Mouse (Mus musculus) liver, postnatal 0 days (tissue): ENCODE measurements around the gene Lpcat2b. TPM values are rescaled to one million over a fixed set of nuclear protein-coding genes. Genes with fewer than 3 reads are reported as not detected.

Experiments used
- ATAC-seq: fragments of 200-750 bp; cut with Nextera tagmentation; 2 replicates; pipeline ENCODE4 v1.8.0; 2017; ENCODE audit warnings: mild to moderate bottlenecking, moderate library complexity
- DNase-seq: peaks from one replicate; pipeline ENCODE4 v3.0.0-alpha.2; 2016
- H3K27ac ChIP-seq: fragments of 300-500 bp; sonication (generic); 2 replicates; pipeline ENCODE4 v1.5.1; 2014; ENCODE audit warnings: antibody characterized with exemption, moderate library complexity, mild to moderate bottlenecking, low read depth
- H3K27me3 ChIP-seq: fragments of 300-500 bp; sonication (generic); 2 replicates; pipeline ENCODE4 v1.6.1; 2014; ENCODE audit warnings: low read length, control low read depth, mixed read lengths; ENCODE audit not compliant: insufficient read depth
- H3K36me3 ChIP-seq: fragments of 300-500 bp; sonication (generic); replicated peaks from 2 replicates; pipeline ENCODE4 v1.6.1; 2014; ENCODE audit warnings: mild to moderate bottlenecking, control low read depth, low read length, moderate library complexity, mixed read lengths; ENCODE audit not compliant: insufficient read depth
- H3K4me1 ChIP-seq: fragments of 300-500 bp; sonication (generic); 2 replicates; pipeline ENCODE4 v1.6.1; 2014; ENCODE audit warnings: antibody characterized with exemption, mild to moderate bottlenecking, control low read depth; ENCODE audit not compliant: insufficient read depth
- H3K4me2 ChIP-seq: fragments of 300-500 bp; sonication (generic); 2 replicates; pipeline ENCODE4 v1.6.1; 2014; ENCODE audit warnings: low read depth, mild to moderate bottlenecking, low read length, moderate library complexity, mixed read lengths
- H3K4me3 ChIP-seq: fragments of 300-500 bp; sonication (generic); 2 replicates; pipeline ENCODE4 v1.5.1; 2014; ENCODE audit warnings: low read depth, low read length
- H3K9ac ChIP-seq: fragments of 300-500 bp; sonication (generic); replicated peaks from 2 replicates; pipeline ENCODE4 v1.6.1; 2014; ENCODE audit warnings: mild to moderate bottlenecking, moderate library complexity
- H3K9me3 ChIP-seq: fragments of 300-500 bp; sonication (generic); 2 replicates; pipeline ENCODE4 v1.6.1; 2016; ENCODE audit warnings: mild to moderate bottlenecking, control low read depth, low read length, mixed read lengths
- CTCF ChIP-seq: sonication (generic); IDR thresholded peaks from 2 replicates; pipeline ENCODE4 v1.5.1; 2016; ENCODE audit warnings: antibody characterized with exemption, low read depth
- EP300 ChIP-seq: IDR thresholded peaks from 2 replicates; pipeline ENCODE4 v1.6.1; 2016; ENCODE audit warnings: antibody characterized with exemption, low read depth, mild to moderate bottlenecking
- WGBS: fragments of 180-500 bp; shearing (Covaris S2); extraction: QIAGEN DNeasy Blood & Tissue Kit; methylation state at CpG from one replicate; pipeline ENCODE4 v1.1.7; 2014; ENCODE audit not compliant: insufficient replicate concordance; 5-methylcytosine and 5-hydroxymethylcytosine counted together
- polyA plus RNA-seq: library from polyadenylated mRNA; unstranded; fragments of >200 nt; fragmentation: Nextera tagmentation; extraction: Ambion mirVana; gene quantifications from 2 replicates; pipeline ENCODE4 v1.2.1, GENCODE M21; 2015

The Lpcat2b gene
- polyA plus RNA-seq, 1 experiment from 2014 or later: not detected

- peak; percentile 44 for ATAC-seq
- under 1% methylated on average over 63 of the region's 80 CpGs for WGBS
- H3K27me3 ChIP-seq: peaks cover 37% of the 10 kb centered on the region
Measured at GRCm38 (mm10) chr5:107403011-107403946, 28.1 kb upstream of the Lpcat2b start.

DNA sequence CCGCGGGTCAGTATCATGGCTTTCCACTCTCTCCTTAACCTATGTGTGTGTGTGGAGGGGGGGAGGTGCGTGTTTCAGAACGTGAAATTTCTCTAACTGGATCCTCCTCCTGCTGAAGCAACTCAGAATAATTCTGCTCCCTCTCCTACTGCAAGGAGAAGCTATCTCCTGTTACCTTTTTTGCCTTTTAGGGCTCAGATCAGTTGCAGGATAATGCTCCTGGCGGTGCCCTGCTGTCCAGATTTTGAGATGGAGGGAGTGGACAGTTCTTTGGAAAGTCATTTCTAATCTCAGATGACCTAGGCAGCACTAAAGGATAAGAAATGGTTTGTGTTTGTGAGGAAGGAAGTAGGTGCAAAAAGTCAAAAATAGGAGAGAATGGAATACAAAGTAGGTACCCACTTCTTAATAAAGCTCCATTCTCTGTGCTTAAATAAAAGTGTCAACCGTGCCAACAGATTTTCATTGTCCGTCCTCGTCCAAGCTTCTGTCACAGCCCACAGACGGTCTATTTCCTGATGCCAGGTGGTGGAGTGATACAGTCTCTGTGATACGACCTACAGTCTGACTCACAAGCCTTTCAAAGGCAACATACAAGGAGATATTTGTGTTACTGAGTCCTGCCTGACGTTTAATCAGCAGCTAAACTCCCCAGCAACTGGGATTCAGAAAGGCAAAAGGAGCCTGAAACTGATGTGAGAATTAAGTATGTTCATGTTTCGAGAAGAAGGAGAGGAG is 27.2 kb upstream of the Lpcat2b start:
- H3K27me3 ChIP-seq: peaks cover 37% of the 10 kb centered on the region

More at GRCm38 (mm10) chr5:107403011-107403946, 28.1 kb upstream of the Lpcat2b start:
- DNase-seq: peak; percentile 23
- Histone ChIP-seq H3K4me2 (peak overlapping the region; percentile 76), H3K27ac (no peak overlapping the region), H3K9ac (peak overlapping the region; percentile 51; the same call in 1 of the 2 replicates), H3K36me3 (no peaks in the 10 kb centered on the region), H3K4me1 (no peaks in the 10 kb centered on the region; the same call in 1 of the 2 replicates), H3K4me3 (peak overlapping the region; percentile 46), H3K9me3 (no peaks in the 10 kb centered on the region)
- TF ChIP-seq EP300: no peak
- no peak for TF ChIP-seq CTCF

DNA sequence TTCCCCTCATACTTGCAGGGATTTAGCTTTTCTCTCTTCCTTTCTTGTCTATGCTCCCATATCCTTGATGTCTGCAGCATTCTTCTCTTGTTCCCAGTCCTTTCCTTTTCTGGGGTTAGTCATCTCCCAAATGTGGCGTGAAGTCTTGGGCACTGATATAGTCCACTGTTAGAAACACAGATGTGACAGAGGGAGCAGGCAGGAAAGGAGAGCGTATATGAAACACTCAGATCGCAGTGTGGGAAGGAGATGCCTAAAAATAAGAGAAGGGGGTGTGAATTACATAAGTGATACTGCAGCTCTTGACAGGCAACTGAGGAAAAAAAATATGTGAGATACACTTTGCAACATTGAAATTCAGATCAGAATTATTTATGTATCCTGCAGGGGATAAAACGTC is 26.0 kb upstream of the Lpcat2b start:
- H3K4me1 ChIP-seq: no peaks in the 10 kb centered on the region; the same call in 1 of the 2 replicates
- no peak for TF ChIP-seq EP300
- TF ChIP-seq CTCF: no peak
- no peaks in the 10 kb centered on the region for H3K36me3 ChIP-seq
- no peak overlapping the region for H3K9ac ChIP-seq
- H3K27me3 ChIP-seq: peaks cover 37% of the 10 kb centered on the region
- H3K9me3 ChIP-seq: no peaks in the 10 kb centered on the region
- DNase-seq (no peak), ATAC-seq (no peak)
- 86% methylated on average over 4 of the region's 4 CpGs for WGBS
- H3K27ac ChIP-seq: no peak overlapping the region
- H3K4me2 ChIP-seq: no peak overlapping the region
- no peak overlapping the region for H3K4me3 ChIP-seq

More for the DNA sequence above, 27.2 kb upstream of the Lpcat2b start:
- H3K4me1 ChIP-seq: no peaks in the 10 kb centered on the region; the same call in 1 of the 2 replicates
- no peak for DNase-seq
- H3K9ac ChIP-seq: no peak overlapping the region
- H3K27ac ChIP-seq: no peak overlapping the region
- peak overlapping the region; percentile 46; the same call in 1 of the 2 replicates for H3K4me3 ChIP-seq
- no peak for ATAC-seq
- no peaks in the 10 kb centered on the region for H3K9me3 ChIP-seq
- 33% methylated on average over 12 of the region's 12 CpGs for WGBS
- H3K4me2 ChIP-seq: peak overlapping the region; percentile 76
- no peak for TF ChIP-seq CTCF
- TF ChIP-seq EP300: no peak
- H3K36me3 ChIP-seq: no peaks in the 10 kb centered on the region

- no peak overlapping the region for H3K27ac ChIP-seq
- H3K4me1 ChIP-seq: no peaks in the 10 kb centered on the region
- no peak overlapping the region for H3K4me3 ChIP-seq
- no peaks in the 10 kb centered on the region for H3K9me3 ChIP-seq
- H3K27me3 ChIP-seq: peaks cover 2% of the 10 kb centered on the region; the same call in 1 of the 2 replicates
- H3K4me2 ChIP-seq: no peak overlapping the region
- H3K9ac ChIP-seq: no peak overlapping the region
- 71% methylated on average over 1 of the region's 1 CpGs for WGBS
- TF ChIP-seq CTCF: no peak
- no peak for TF ChIP-seq EP300
- ATAC-seq (peak; percentile 94), DNase-seq (no peak)
- H3K36me3 ChIP-seq: no peaks in the 10 kb centered on the region
Measured at GRCm38 (mm10) chr5:107410305-107410704, 21.0 kb upstream of the Lpcat2b start.

- ATAC-seq (no peak), DNase-seq (no peak)
- Histone ChIP-seq H3K27me3 (no peaks in the 10 kb centered on the region), H3K27ac (no peak overlapping the region), H3K4me1 (no peaks in the 10 kb centered on the region), H3K4me2 (no peak overlapping the region), H3K36me3 (no peaks in the 10 kb centered on the region), H3K9ac (no peak overlapping the region), H3K9me3 (no peaks in the 10 kb centered on the region), H3K4me3 (no peak overlapping the region)
- WGBS: 65% methylated on average over 4 of the region's 4 CpGs
- TF ChIP-seq EP300: no peak
Measured at GRCm38 (mm10) chr5:107411326-107411725, 20.0 kb upstream of the Lpcat2b start.

- Histone ChIP-seq H3K4me2 (no peak overlapping the region), H3K27me3 (no peaks in the 10 kb centered on the region), H3K4me3 (no peak overlapping the region), H3K9ac (no peak overlapping the region), H3K27ac (no peak overlapping the region), H3K36me3 (no peaks in the 10 kb centered on the region), H3K4me1 (no peaks in the 10 kb centered on the region), H3K9me3 (no peaks in the 10 kb centered on the region)
- ATAC-seq (no peak), DNase-seq (no peak)
- TF ChIP-seq EP300: no peak
- no peak for TF ChIP-seq CTCF
- WGBS: 66% methylated on average over 2 of the region's 2 CpGs
Measured at GRCm38 (mm10) chr5:107412285-107412684, 19.1 kb upstream of the Lpcat2b start.
